Mouse (Mus musculus): ENCODE data around the gene Smarcc1. TPM values are rescaled to one million over a fixed set of nuclear protein-coding genes. Genes with fewer than 3 reads are reported as not detected.
A peak's percentile ranks its signal among the peaks of the same experiment; 100 is the strongest.
"Not testable (repeated sequence)": the region's sequence is repeated elsewhere in the genome, so short reads cannot be mapped to it uniquely, and the experiment has no call there.

The Smarcc1 gene
- total and polyA plus RNA-seq, 3 experiments: 51.1 to 133 (median 72.8) TPM

DNA sequence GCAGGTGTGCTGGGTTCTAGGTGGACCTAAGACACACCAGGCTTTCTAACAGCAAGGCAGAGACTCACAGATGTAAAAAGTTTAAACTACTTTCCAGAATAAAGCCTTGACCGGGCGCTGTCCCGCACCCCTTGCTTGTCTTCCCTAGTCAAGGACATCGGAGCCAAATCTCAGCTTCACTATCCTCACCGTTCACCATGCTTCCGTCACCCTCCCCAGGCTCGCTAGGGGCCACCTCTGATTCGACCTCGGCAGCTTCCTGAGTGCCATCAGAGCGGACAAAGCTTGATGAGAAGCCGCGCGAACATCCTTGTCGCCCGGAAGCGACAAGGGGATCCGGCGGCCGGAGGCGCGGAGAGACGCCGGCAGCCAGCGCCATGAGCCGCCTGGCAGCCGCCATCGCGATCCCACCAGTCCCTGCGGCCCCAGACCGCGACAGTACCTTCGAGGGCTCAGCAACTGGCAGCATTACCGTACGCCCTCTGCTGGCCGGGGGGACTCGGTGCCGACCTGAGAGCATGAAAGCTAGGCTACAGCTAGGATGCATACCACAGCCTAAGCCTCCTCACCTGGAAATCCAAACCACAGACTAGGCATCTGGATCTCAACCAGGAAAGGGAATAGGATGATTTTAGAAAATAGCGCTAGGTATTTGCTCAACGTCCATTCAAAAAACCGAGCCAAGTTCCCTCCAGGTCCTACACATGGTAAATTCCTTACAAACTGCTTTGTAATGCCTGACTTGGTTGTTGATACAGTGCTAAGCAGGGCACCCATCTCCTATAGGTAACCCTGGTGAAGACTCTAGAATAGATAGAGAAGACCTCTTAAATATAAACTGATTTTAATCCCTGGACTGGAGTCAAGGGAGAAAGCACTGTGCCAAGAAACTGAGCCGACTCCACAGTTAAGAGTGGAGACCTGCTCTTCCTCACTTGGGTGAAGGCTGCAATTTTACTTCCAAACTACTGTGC, 16.6 kb upstream of the Smarcc1 start:
- peaks cover 18% of the 10 kb centered on the region for H3K4me1 ChIP-seq (ENCODE audit: insufficient read depth, low read depth, low read length)
- peaks cover 78% of the 10 kb centered on the region for H3K36me3 ChIP-seq (replicated peaks)
- peak overlapping the region; percentile 85 for H3K4me3 ChIP-seq (ENCODE audit: low read depth, low read length)
- TF ChIP-seq TAL1 (conservative IDR thresholded peaks at IDR 0.05; ENCODE audit: low read depth, low read length) (no peak), CTCF (IDR thresholded peaks at IDR 0.05; ENCODE audit: low read depth, low read length) (peak; percentile 93)
- DNase-seq (ENCODE audit: low spot score) (peak; percentile 97), ATAC-seq (ENCODE audit: extremely low read depth, insufficient number of reproducible peaks, low FRiP score, poor library complexity, severe bottlenecking) (peak; percentile 97)
- H3K27me3 ChIP-seq (ENCODE audit: insufficient read depth, low read length): no peaks in the 10 kb centered on the region
- H3K9me3 ChIP-seq (replicated peaks): no peaks in the 10 kb centered on the region

DNA sequence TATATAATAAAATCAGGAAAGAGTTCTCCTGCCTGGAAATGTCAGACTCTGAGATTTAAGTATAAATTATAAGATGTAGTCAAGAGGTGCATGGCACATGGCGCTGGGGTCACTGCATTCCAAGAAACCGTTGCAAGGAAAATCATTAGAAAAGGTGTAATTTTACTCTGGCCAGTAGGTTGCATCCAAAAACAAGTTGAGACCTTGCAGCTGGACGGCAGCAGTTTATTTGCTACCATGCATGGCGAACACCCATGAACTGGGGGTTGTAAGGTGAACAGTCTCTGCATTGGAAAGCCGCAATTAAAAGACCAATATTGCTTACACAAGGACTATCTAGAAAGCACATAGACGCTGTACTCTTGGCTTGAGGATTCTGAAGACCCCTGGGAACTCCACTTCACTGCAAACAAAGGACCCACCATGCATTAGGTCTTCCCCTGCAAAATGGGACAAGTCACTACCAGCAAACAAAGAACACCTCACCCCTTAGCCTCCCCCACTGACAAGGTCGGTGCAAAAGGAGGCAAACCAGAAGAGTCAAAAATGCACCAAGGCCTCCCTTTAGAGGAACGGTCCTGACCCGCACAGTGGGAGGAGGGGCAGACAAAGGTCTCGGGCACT, 1.0 kb upstream of the Smarcc1 start:
- no peak for TF ChIP-seq CTCF (IDR thresholded peaks at IDR 0.05; ENCODE audit: low read depth, low read length)
- TF ChIP-seq GATA2 (IDR thresholded peaks at IDR 0.05; ENCODE audit: borderline replicate concordance, low read depth, low read length): no peak
- TF ChIP-seq POLR2AphosphoS5 (IDR thresholded peaks at IDR 0.05; ENCODE audit: insufficient replicate concordance, low read depth, low read length): no peak
- TF ChIP-seq GATA1 (IDR thresholded peaks at IDR 0.05; ENCODE audit: borderline replicate concordance, low read length): no peak
- no peak for TF ChIP-seq TAL1 (conservative IDR thresholded peaks at IDR 0.05; ENCODE audit: low read depth, low read length)
- no peaks in the 10 kb centered on the region for H3K9me3 ChIP-seq (replicated peaks)
- peaks cover 27% of the 10 kb centered on the region for H3K4me1 ChIP-seq (ENCODE audit: insufficient read depth, low read depth, low read length)
- H3K27me3 ChIP-seq (ENCODE audit: insufficient read depth, low read length): no peaks in the 10 kb centered on the region
- DNase-seq (ENCODE audit: low spot score) (no peak), ATAC-seq (ENCODE audit: extremely low read depth, insufficient number of reproducible peaks, low FRiP score, poor library complexity, severe bottlenecking) (no peak)
- H3K4me3 ChIP-seq (ENCODE audit: low read depth, low read length): peak overlapping the region; percentile 89
- peaks cover 57% of the 10 kb centered on the region for H3K36me3 ChIP-seq (replicated peaks)

GRCm38 (mm10) chr9:110117779-110118139, 251 bp downstream of the Smarcc1 start, which contains the start of gene Dhx30:
TSS of gene Dhx30 (minus strand) at chr9:110117830.
- peaks cover 46% of the 10 kb centered on the region for H3K36me3 ChIP-seq (replicated peaks)
- no peak for DNase-seq (ENCODE audit: low spot score)
- H3K4me1 ChIP-seq (ENCODE audit: insufficient read depth, low read depth, low read length): peaks cover 27% of the 10 kb centered on the region
- no peaks in the 10 kb centered on the region for H3K27me3 ChIP-seq (ENCODE audit: insufficient read depth, low read length)
- no peaks in the 10 kb centered on the region for H3K9me3 ChIP-seq (replicated peaks)
- peak within 1 kb of the TSS; percentile 89 for H3K4me3 ChIP-seq (ENCODE audit: low read depth, low read length)
- TF ChIP-seq TAL1 (conservative IDR thresholded peaks at IDR 0.05; ENCODE audit: low read depth, low read length): no peak
- no peak for TF ChIP-seq GATA2 (IDR thresholded peaks at IDR 0.05; ENCODE audit: borderline replicate concordance, low read depth, low read length)
- TF ChIP-seq GATA1 (IDR thresholded peaks at IDR 0.05; ENCODE audit: borderline replicate concordance, low read length): no peak
- TF ChIP-seq POLR2AphosphoS5 (IDR thresholded peaks at IDR 0.05; ENCODE audit: insufficient replicate concordance, low read depth, low read length): no peak
- TF ChIP-seq CTCF (IDR thresholded peaks at IDR 0.05; ENCODE audit: low read depth, low read length): no peak
- no peak for ATAC-seq (ENCODE audit: extremely low read depth, insufficient number of reproducible peaks, low FRiP score, poor library complexity, severe bottlenecking)

- peaks cover 41% of the 10 kb centered on the region for H3K36me3 ChIP-seq (replicated peaks)
- no peak for ATAC-seq (ENCODE audit: extremely low read depth, insufficient number of reproducible peaks, low FRiP score, poor library complexity, severe bottlenecking)
- H3K27me3 ChIP-seq (ENCODE audit: insufficient read depth, low read length): no peaks in the 10 kb centered on the region
- peak overlapping the region; percentile 89 for H3K4me3 ChIP-seq (ENCODE audit: low read depth, low read length)
- DNase-seq (ENCODE audit: low spot score): no peak
- H3K4me1 ChIP-seq (ENCODE audit: insufficient read depth, low read depth, low read length): peaks cover 31% of the 10 kb centered on the region
- no peaks in the 10 kb centered on the region for H3K9me3 ChIP-seq (replicated peaks)
- no peak for TF ChIP-seq GATA2 (IDR thresholded peaks at IDR 0.05; ENCODE audit: borderline replicate concordance, low read depth, low read length)
- no peak for TF ChIP-seq GATA1 (IDR thresholded peaks at IDR 0.05; ENCODE audit: borderline replicate concordance, low read length)
- no peak for TF ChIP-seq TAL1 (conservative IDR thresholded peaks at IDR 0.05; ENCODE audit: low read depth, low read length)
- TF ChIP-seq CTCF (IDR thresholded peaks at IDR 0.05; ENCODE audit: low read depth, low read length): no peak
- no peak for TF ChIP-seq POLR2AphosphoS5 (IDR thresholded peaks at IDR 0.05; ENCODE audit: insufficient replicate concordance, low read depth, low read length)
Observed at GRCm38 (mm10) chr9:110118249-110118648, 741 bp downstream of the Smarcc1 start.

DNA sequence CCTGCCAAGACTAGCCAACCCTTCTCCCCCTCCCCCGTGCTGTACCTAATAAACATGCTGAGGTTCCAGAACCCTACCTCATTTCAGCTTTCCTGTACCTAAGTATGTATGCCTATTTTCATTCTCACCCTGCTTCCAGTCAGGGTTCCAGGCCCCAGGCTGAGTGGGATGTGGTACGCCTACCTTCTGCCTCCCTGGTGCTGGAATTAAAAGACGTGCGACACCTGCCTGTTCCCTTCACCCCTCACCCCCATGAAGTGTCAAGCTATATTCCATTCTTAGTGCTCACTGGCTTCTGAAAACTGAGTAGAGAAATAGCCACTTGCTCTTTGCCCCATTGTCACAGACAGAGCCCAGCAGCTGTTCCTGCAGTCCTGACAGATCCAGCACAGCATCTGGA, 3.9 kb downstream of the Smarcc1 start:
- no peaks in the 10 kb centered on the region for H3K9me3 ChIP-seq (replicated peaks)
- DNase-seq (ENCODE audit: low spot score) (no peak), ATAC-seq (ENCODE audit: extremely low read depth, insufficient number of reproducible peaks, low FRiP score, poor library complexity, severe bottlenecking) (no peak)
- no peaks in the 10 kb centered on the region for H3K27me3 ChIP-seq (ENCODE audit: insufficient read depth, low read length)
- no peak overlapping the region for H3K4me3 ChIP-seq (ENCODE audit: low read depth, low read length)
- TF ChIP-seq TAL1 (conservative IDR thresholded peaks at IDR 0.05; ENCODE audit: low read depth, low read length) (no peak), GATA1 (IDR thresholded peaks at IDR 0.05; ENCODE audit: borderline replicate concordance, low read length) (no peak), GATA2 (IDR thresholded peaks at IDR 0.05; ENCODE audit: borderline replicate concordance, low read depth, low read length) (no peak), POLR2AphosphoS5 (IDR thresholded peaks at IDR 0.05; ENCODE audit: insufficient replicate concordance, low read depth, low read length) (no peak), CTCF (IDR thresholded peaks at IDR 0.05; ENCODE audit: low read depth, low read length) (no peak)
- H3K4me1 ChIP-seq (ENCODE audit: insufficient read depth, low read depth, low read length): peaks cover 30% of the 10 kb centered on the region
- peaks cover 22% of the 10 kb centered on the region for H3K36me3 ChIP-seq (replicated peaks)

DNA sequence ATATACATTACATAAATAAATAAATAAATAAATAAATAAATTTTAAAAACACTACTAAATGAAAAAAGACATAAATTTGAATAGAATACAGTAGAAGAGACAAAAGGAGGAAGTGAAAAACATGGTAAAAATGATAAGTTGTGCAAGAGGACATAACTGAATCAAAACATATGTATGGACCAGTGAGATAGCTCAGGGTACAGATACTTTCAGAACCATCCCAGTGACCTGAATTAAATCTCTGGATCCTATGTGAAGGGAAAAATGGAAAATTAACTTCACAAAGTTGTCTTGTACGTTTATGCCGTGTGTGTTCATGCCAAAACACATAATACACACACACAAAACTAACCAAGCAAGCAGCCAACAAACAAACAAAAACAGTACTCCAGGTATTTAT, 5.8 kb downstream of the Smarcc1 start:
- ATAC-seq (ENCODE audit: extremely low read depth, insufficient number of reproducible peaks, low FRiP score, poor library complexity, severe bottlenecking): no peak
- TF ChIP-seq POLR2AphosphoS5 (IDR thresholded peaks at IDR 0.05; ENCODE audit: insufficient replicate concordance, low read depth, low read length) (no peak), TAL1 (conservative IDR thresholded peaks at IDR 0.05; ENCODE audit: low read depth, low read length) (0 out of 2 replicates have a peak, but pooled peaks have one; percentile 10)
- Histone ChIP-seq H3K36me3 (replicated peaks) (peaks cover 22% of the 10 kb centered on the region), H3K4me1 (ENCODE audit: insufficient read depth, low read depth, low read length) (peaks cover 21% of the 10 kb centered on the region), H3K9me3 (replicated peaks) (no peaks in the 10 kb centered on the region), H3K27me3 (ENCODE audit: insufficient read depth, low read length) (no peaks in the 10 kb centered on the region), H3K4me3 (ENCODE audit: low read depth, low read length) (no peak overlapping the region)
- no peak for DNase-seq (ENCODE audit: low spot score)

GRCm38 (mm10) chr9:110124008-110124540, 6.6 kb downstream of the Smarcc1 start:
- not testable (repeated sequence) for H3K9me3 ChIP-seq (replicated peaks); H3K4me3 ChIP-seq (ENCODE audit: low read depth, low read length); H3K27me3 ChIP-seq (ENCODE audit: insufficient read depth, low read length); ATAC-seq (ENCODE audit: extremely low read depth, insufficient number of reproducible peaks, low FRiP score, poor library complexity, severe bottlenecking); DNase-seq (ENCODE audit: low spot score)
- peaks cover 13% of the 10 kb centered on the region for H3K4me1 ChIP-seq (ENCODE audit: insufficient read depth, low read depth, low read length)
- H3K36me3 ChIP-seq (replicated peaks): peaks cover 16% of the 10 kb centered on the region

All from G1E (cell line).